Mouse (Mus musculus) olfactory bulb, adult 2 months (tissue): ENCODE measurements around the gene Doc2b. TPM values are rescaled to one million over a fixed set of nuclear protein-coding genes. Genes with fewer than 3 reads are reported as not detected.

Experiments
- H3K27ac ChIP-seq: fragments of 200-500 bp; 2 replicates; pipeline ENCODE4 v1.5.1; 2012; ENCODE audit warnings: low read depth, low read length; ENCODE audit not compliant: insufficient read depth
- H3K4me1 ChIP-seq: fragments of 200-500 bp; 2 replicates; pipeline ENCODE4 v1.6.1; 2012; ENCODE audit warnings: low read length; ENCODE audit not compliant: control insufficient read depth, insufficient read depth
- H3K4me3 ChIP-seq: fragments of 200-500 bp; 2 replicates; pipeline ENCODE4 v1.5.1; 2012; ENCODE audit warnings: mild to moderate bottlenecking, low read depth, low read length, moderate library complexity; ENCODE audit not compliant: insufficient read depth
- CTCF ChIP-seq: fragments of 200-500 bp; IDR thresholded peaks from 2 replicates; pipeline ENCODE4 v1.5.1; 2012; ENCODE audit warnings: low read depth, mild to moderate bottlenecking, low read length, moderate library complexity; ENCODE audit not compliant: insufficient read depth
- POLR2A ChIP-seq: fragments of 200-500 bp; IDR thresholded peaks from 2 replicates; pipeline ENCODE4 v1.6.1; 2012; ENCODE audit warnings: mild to moderate bottlenecking, low read depth, low read length, moderate library complexity; ENCODE audit not compliant: insufficient read depth
- WGBS: fragments of 180-500 bp; shearing (Covaris S2); methylation state at CpG from one replicate; pipeline ENCODE4 v1.1.7; 2018; 5-methylcytosine and 5-hydroxymethylcytosine counted together
- polyA plus RNA-seq: library from polyadenylated mRNA; stranded (reverse); fragments of >200 nt; gene quantifications from 2 replicates; pipeline ENCODE4 v1.2.4, GENCODE M21; 2012; ENCODE audit warnings: low replicate concordance; ENCODE audit not compliant: missing spikeins, insufficient read depth, insufficient read length

Gene Doc2b
- polyA plus RNA-seq, 1 experiment = not detected

DNA sequence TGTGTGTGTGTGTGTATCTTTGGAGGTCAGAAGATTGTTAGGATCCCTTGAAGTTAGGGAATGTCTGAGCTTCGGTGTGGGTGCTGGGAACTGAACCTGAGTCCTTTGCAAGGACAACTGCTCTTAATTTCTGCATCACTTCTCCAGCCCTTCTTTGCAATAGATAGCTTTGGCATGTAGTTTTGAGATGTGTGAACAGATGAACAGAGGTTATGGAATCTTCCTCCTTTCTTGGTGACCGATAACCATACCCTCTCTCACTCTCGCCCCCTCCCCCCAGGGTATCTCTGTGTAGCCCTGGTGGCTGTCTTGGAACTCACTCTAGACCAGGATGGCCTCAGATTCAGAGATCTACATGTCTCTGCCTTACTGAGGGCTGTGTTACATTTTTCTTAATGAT lies 51.1 kb downstream of the Doc2b start:
- H3K27ac ChIP-seq = no peak overlapping the region
- peaks cover 4% of the 10 kb centered on the region; the same call in 1 of the 2 replicates for H3K4me1 ChIP-seq
- WGBS = 87% methylated on average over 3 of the region's 3 CpGs
- no peak for TF ChIP-seq CTCF
- TF ChIP-seq POLR2A = no peak
- H3K4me3 ChIP-seq = no peak overlapping the region

DNA sequence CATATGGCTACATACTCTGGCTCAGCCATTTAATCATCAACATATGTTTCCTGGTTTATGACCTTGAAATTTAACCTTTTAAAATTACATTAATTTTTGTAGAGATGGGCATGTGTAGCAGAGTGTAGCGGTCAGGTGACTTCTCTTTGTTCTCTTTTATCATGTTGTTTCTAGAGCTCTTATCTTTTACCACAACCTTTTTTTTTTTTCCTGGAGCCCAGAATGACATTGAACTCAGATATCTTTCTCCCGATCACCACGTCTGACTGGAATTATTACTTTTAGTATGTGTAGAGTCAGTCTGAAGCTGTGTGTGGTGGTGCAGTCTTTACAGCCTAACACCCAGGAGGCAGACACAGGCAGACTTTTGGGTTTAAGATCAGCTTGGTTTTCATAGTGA lies 54.2 kb downstream of the Doc2b start:
- Histone ChIP-seq H3K4me1 (peaks cover 5% of the 10 kb centered on the region), H3K4me3 (no peak overlapping the region), H3K27ac (no peak overlapping the region)
- TF ChIP-seq POLR2A = no peak
- TF ChIP-seq CTCF = no peak
- 53% methylated on average over 3 of the region's 3 CpGs for WGBS

DNA sequence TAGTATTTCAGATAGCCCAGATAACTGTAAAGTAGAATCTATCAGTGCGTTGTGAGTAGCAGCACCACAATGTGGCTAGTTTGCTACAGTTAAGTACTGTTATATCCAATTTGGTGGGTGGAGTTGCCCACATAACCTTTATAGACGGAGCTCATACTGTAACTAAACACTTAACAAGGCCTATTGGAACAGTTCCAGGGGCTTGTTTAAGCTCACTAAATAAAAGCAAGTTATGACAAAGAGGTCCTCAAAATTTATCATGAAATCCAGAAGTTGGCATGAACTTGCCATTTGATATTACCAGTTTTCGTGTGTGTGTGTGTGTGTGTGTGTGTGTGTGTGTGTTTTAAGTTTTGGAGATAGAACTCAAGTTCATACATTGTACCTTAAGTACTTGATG lies 55.6 kb downstream of the Doc2b start:
- TF ChIP-seq POLR2A = no peak
- TF ChIP-seq CTCF = no peak
- WGBS = 35% methylated on average over 3 of the region's 3 CpGs
- no peak overlapping the region for H3K27ac ChIP-seq
- H3K4me3 ChIP-seq = no peak overlapping the region
- peaks cover 5% of the 10 kb centered on the region for H3K4me1 ChIP-seq

DNA sequence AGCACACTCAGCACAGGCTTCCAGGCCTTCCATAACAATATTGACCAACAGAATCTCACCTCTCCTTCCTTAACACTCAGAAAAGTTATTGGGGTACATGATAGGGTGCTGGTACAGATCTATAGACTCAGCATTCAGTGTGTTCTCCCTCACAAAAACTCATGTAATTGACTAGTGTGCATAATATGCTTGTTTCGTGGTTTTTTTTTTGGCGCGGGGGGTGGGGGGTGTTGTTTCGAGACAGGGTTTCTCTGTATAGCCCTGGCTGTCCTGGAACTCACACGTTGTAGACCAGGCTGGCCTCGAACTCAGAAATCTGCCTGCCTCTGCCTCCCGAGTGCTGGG lies 57.4 kb downstream of the Doc2b start:
- WGBS = 90% methylated on average over 7 of the region's 7 CpGs
- H3K4me3 ChIP-seq = no peak overlapping the region
- TF ChIP-seq POLR2A (no peak), CTCF (no peak)
- H3K4me1 ChIP-seq = peaks cover 7% of the 10 kb centered on the region
- H3K27ac ChIP-seq = no peak overlapping the region

DNA sequence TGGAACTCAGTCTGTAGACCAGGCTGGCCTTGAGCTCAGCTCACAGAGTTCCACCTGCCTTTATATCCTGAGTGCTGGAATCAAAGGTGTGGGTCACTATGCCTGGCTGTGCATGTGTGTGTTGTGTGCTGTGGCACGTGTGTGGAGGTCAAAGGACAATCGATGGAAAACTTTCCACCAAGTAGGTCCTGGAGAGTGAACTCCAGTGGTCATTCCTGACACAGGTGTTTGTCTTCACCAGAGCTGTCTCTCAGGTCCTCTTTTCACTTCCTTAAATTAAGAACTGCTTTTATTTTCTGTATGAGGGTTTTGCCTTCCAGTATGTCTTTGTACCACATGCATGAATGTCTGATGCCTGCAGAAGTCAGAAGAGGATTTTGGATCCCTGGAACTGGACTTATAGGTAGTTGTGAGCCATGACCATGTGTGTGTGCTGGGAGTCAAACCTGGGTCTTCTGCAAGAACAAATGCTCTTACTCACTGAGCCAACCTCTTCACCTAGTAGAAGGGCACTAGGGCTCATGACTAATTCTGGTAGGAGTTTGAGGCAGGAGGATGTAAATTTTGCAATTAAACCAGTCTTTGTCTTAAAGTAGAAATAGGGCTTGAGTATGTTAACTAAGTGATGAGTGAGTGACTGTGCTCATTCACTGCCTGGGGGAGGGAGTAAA lies 57.9 kb downstream of the Doc2b start:
- Histone ChIP-seq H3K4me1 (peaks cover 7% of the 10 kb centered on the region), H3K27ac (no peak overlapping the region)
- 55% methylated on average over 2 of the region's 2 CpGs for WGBS

DNA sequence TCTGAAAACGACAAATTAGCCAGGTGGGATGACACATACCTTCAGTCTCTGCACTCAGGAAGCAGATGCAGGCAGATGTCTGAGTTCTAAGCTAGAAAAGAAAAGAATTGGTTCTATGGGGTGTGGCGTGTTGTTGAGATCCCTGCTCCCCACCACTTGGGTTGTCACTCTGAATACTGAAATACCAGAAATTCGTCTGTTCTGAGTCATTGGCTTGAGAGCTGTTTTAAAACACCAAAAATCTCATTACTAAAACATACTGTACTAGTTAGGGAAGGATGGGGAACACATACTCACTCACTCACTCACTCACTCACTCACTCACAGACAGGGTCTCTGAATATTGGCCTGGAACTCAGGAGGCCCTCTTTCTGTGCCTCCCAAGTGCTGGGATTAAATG lies 58.9 kb downstream of the Doc2b start:
- peaks cover 7% of the 10 kb centered on the region for H3K4me1 ChIP-seq
- no peak overlapping the region for H3K4me3 ChIP-seq
- TF ChIP-seq POLR2A (no peak), CTCF (no peak)
- no peak overlapping the region for H3K27ac ChIP-seq
- 16% methylated on average over 3 of the region's 3 CpGs for WGBS

More for the DNA sequence above, 57.9 kb downstream of the Doc2b start:
- no peak for TF ChIP-seq CTCF
- no peak for TF ChIP-seq POLR2A
- no peak overlapping the region for H3K4me3 ChIP-seq

DNA sequence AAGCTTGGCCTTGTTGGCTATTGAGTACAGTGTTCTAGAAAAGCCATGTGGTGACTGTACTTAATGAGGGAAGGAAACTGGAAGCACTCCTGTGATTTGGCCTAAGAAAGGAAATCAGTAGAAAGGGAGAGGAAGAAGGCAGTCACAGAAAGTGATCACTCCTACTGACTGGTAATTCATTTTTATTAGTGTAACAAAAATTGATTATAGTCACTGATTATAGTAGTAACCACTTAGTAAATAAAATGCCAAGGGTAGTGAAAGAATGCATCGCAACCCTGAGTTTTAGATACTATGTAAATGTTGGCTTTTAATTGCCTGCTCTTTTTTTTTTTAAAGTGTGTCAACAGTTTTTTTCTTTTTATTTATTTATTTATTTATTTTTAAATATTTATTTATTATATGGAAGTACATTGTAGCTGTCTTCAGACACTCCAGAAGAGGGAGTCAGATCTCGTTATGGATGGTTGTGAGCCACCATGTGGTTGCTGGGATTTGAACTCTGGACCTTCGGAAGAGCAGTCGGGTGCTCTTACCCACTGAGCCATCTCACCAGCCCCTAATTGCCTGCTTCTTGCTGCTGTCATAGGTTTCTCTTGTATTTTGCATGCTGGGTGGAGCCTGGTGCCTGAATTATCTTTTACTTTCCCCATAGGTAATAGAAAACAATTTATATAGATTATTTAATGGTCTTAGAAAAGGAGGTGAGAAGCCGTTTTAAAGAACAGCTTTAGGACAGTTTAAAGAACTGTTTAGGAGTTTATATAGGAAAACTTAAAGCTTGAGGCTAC lies 60.2 kb downstream of the Doc2b start:
- 31% methylated on average over 5 of the region's 5 CpGs for WGBS
- Histone ChIP-seq H3K27ac (no peak overlapping the region), H3K4me3 (no peak overlapping the region), H3K4me1 (peaks cover 7% of the 10 kb centered on the region)
- no peak for TF ChIP-seq CTCF
- TF ChIP-seq POLR2A = no peak

DNA sequence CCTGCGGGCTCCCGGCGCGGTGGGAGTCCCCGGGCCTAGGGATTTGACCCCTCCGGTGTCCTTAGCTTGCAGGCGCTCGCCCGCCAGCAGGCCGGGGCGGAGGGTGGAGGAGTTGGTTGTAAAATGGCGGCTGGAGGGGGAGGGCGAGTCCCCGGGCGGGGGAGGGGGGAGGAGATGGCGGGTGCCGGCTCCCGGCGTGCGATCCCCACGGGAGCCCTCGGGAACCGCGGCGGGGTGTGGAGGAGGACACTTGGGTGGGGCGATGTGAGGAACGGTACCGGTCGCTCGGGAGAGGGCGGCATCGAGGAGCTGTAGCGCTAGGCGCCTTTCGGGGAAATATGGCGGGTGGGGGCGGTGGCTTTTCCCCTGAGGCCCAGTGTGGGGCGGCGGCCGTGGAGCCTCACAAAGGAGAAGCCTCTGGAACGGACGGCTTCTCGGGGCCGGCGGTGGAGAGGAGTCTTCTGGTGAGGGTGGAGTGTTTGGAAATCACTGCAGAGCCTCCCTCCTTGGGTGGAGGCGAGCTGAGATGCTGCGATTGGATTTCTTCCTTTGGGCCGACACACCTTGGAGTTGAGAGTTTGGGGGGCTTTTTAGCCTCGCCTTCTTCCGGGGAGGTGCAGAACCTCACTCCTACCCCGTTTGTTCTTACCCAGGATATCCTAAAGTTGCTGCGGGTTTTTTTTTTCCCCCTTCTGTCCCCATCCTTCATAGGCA lies 62.5 kb downstream of the Doc2b start:
- WGBS = under 1% methylated on average over 52 of the region's 52 CpGs
- TF ChIP-seq POLR2A (peak; percentile 4; the same call in 1 of the 2 replicates), CTCF (no peak)

More for the DNA sequence above, 62.5 kb downstream of the Doc2b start:
- Histone ChIP-seq H3K27ac (peak overlapping the region; percentile 97), H3K4me3 (peak overlapping the region; percentile 90), H3K4me1 (peaks cover 7% of the 10 kb centered on the region)
